Mouse (Mus musculus) neural tube, embryonic 14.5 days (tissue): ENCODE measurements around the gene Golph3. TPM values are rescaled to one million over a fixed set of nuclear protein-coding genes. Genes with fewer than 3 reads are reported as not detected.

ENCODE experiments used
- polyA plus RNA-seq: library from polyadenylated mRNA; unstranded; fragments of >200 nt; fragmentation: Nextera tagmentation; extraction: Ambion mirVana; gene quantifications from 2 replicates; pipeline ENCODE4 v1.2.1, GENCODE M21; 2014

Golph3 gene
- polyA plus RNA-seq, 1 experiment from 2014 or later, result 92.0 TPM

Other genes with a start within 250 kb of the Golph3 start
- gene Zfr, start 203.6 kb upstream of the Golph3 start, polyA plus RNA-seq, result 211 and 266 TPM in 2 replicates
- gene Mtmr12, start 116.4 kb upstream of the Golph3 start, polyA plus RNA-seq, result 7.2 and 8.7 TPM in 2 replicates
- gene 1810049J17Rik, start 449 bp downstream of the Golph3 start, polyA plus RNA-seq, result 0.99 TPM in 1 of 2 replicates, not detected in the other